Mouse (Mus musculus) olfactory bulb, adult 2 months (tissue): ENCODE measurements around the gene Rabgap1l. TPM values are rescaled to one million over a fixed set of nuclear protein-coding genes. Genes with fewer than 3 reads are reported as not detected.

Experiments
- H3K27ac ChIP-seq: fragments of 200-500 bp; 2 replicates; pipeline ENCODE4 v1.5.1; 2012; ENCODE audit warnings: low read depth, low read length; ENCODE audit not compliant: insufficient read depth
- H3K4me1 ChIP-seq: fragments of 200-500 bp; 2 replicates; pipeline ENCODE4 v1.6.1; 2012; ENCODE audit warnings: low read length; ENCODE audit not compliant: control insufficient read depth, insufficient read depth
- H3K4me3 ChIP-seq: fragments of 200-500 bp; 2 replicates; pipeline ENCODE4 v1.5.1; 2012; ENCODE audit warnings: mild to moderate bottlenecking, low read depth, low read length, moderate library complexity; ENCODE audit not compliant: insufficient read depth
- CTCF ChIP-seq: fragments of 200-500 bp; IDR thresholded peaks from 2 replicates; pipeline ENCODE4 v1.5.1; 2012; ENCODE audit warnings: low read depth, mild to moderate bottlenecking, low read length, moderate library complexity; ENCODE audit not compliant: insufficient read depth
- POLR2A ChIP-seq: fragments of 200-500 bp; IDR thresholded peaks from 2 replicates; pipeline ENCODE4 v1.6.1; 2012; ENCODE audit warnings: mild to moderate bottlenecking, low read depth, low read length, moderate library complexity; ENCODE audit not compliant: insufficient read depth
- WGBS: fragments of 180-500 bp; shearing (Covaris S2); methylation state at CpG from one replicate; pipeline ENCODE4 v1.1.7; 2018; 5-methylcytosine and 5-hydroxymethylcytosine counted together
- polyA plus RNA-seq: library from polyadenylated mRNA; stranded (reverse); fragments of >200 nt; gene quantifications from 2 replicates; pipeline ENCODE4 v1.2.4, GENCODE M21; 2012; ENCODE audit warnings: low replicate concordance; ENCODE audit not compliant: missing spikeins, insufficient read depth, insufficient read length

The Rabgap1l gene
- polyA plus RNA-seq, 1 experiment = 89.2 TPM

DNA sequence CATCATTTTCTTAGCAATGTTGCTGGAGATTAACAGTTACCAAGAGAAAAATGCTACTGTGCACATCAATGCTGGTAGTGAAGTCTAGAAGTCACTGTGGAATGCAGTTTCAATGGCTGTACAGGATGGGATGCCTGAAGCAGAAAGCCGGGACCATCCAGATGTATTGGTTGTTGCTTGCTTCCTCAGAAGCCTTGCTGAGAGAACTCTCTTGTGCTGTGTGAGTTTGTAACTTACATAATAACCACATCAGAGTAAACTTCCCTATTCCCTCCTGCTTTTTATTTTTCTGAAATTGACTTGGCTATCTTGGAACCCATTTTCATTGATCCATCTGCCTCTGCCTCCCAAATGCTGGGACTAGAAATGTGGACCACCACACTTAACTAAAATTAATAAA is 383.9 kb downstream of the Rabgap1l start:
- H3K4me3 ChIP-seq = no peak overlapping the region
- no peaks in the 10 kb centered on the region for H3K4me1 ChIP-seq
- 86% methylated on average over 1 of the region's 1 CpGs for WGBS
- no peak overlapping the region for H3K27ac ChIP-seq
- TF ChIP-seq CTCF (no peak), POLR2A (no peak)

- Histone ChIP-seq H3K27ac (no peak overlapping the region), H3K4me3 (no peak overlapping the region), H3K4me1 (no peaks in the 10 kb centered on the region)
- 72% methylated on average over 4 of the region's 4 CpGs for WGBS
- TF ChIP-seq POLR2A (no peak), CTCF (no peak)
Measured at GRCm38 (mm10) chr1:160408302-160408897, 384.6 kb downstream of the Rabgap1l start.

- TF ChIP-seq POLR2A (no peak), CTCF (no peak)
- no peak overlapping the region for H3K4me3 ChIP-seq
- no peak overlapping the region for H3K27ac ChIP-seq
- H3K4me1 ChIP-seq = no peaks in the 10 kb centered on the region
Measured at GRCm38 (mm10) chr1:160399428-160399827, 393.6 kb downstream of the Rabgap1l start.

DNA sequence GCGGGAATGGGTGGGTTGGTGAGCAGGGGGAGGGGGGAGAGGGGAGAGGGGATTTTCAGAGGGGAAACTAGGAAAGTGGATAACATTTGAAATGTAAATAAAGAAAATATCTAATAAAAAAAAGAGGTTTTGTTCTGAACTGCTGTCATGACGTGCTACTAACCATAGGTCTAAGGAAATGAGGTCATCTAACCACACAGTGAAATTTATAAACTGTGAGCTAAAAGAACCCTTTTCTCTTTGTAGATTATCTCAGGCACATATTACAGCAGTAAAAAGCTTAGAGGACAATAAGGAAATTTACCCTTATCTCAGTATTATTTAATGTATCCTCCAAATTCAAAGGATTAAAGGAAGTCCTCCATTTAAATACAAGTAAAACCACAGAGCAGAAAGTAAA is 396.0 kb downstream of the Rabgap1l start:
- Histone ChIP-seq H3K4me1 (no peaks in the 10 kb centered on the region), H3K27ac (no peak overlapping the region), H3K4me3 (no peak overlapping the region)
- TF ChIP-seq CTCF = no peak
- no peak for TF ChIP-seq POLR2A
- 74% methylated on average over 2 of the region's 2 CpGs for WGBS

DNA sequence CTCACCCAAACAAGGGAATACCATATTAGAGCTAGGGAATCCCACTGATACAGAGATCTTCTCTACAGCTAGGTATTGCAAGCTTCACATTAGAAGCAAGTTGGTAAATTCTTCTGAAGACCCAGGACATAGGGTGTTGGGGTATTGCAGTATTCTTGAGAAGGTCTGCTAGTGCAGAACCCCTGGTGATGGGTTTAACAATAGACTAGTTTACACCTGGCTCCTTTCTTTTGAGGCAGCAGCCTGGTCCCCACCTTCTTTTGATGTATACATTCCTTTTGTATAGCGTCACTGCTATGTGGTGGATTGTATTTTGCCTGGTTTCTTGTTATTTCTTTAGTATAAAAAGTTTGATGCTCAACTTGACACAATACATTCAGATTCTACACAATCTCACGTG is 405.6 kb downstream of the Rabgap1l start:
- Histone ChIP-seq H3K27ac (no peak overlapping the region), H3K4me3 (no peak overlapping the region), H3K4me1 (no peaks in the 10 kb centered on the region)
- 76% methylated on average over 2 of the region's 2 CpGs for WGBS
- no peak for TF ChIP-seq CTCF
- TF ChIP-seq POLR2A = no peak

DNA sequence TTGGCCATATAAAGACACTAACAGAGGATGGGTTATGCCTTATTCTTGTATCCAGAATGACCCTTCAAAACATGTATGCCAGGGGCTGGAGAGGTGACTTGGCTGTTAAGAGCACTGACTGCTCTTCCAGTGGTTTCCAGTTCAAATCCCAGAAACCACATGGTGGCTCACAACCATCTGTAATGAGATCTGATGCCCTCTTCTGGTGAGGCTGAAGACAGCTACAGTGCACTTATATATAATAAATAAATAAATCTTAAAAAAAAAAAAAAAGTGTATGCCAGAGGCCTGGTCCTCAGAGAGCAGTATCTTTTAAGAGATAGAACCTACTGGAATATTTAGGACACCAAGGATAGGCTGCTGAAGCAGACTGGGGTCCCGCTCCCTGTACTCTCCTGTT is 414.6 kb downstream of the Rabgap1l start:
- 97% methylated on average over 1 of the region's 1 CpGs for WGBS
- no peaks in the 10 kb centered on the region for H3K4me1 ChIP-seq
- TF ChIP-seq POLR2A (no peak), CTCF (no peak)
- no peak overlapping the region for H3K4me3 ChIP-seq
- H3K27ac ChIP-seq = no peak overlapping the region

- Histone ChIP-seq H3K27ac (no peak overlapping the region), H3K4me3 (no peak overlapping the region), H3K4me1 (no peaks in the 10 kb centered on the region)
- WGBS = 37% methylated on average over 10 of the region's 10 CpGs
- TF ChIP-seq POLR2A = no peak
- no peak; the same call in 1 of the 2 replicates for TF ChIP-seq CTCF
Measured at GRCm38 (mm10) chr1:160377337-160378336, 415.4 kb downstream of the Rabgap1l start.

- Histone ChIP-seq H3K27ac (no peak overlapping the region), H3K4me1 (no peaks in the 10 kb centered on the region), H3K4me3 (no peak overlapping the region)
- TF ChIP-seq POLR2A (no peak), CTCF (no peak)
Measured at GRCm38 (mm10) chr1:160374490-160374889, 418.5 kb downstream of the Rabgap1l start.

DNA sequence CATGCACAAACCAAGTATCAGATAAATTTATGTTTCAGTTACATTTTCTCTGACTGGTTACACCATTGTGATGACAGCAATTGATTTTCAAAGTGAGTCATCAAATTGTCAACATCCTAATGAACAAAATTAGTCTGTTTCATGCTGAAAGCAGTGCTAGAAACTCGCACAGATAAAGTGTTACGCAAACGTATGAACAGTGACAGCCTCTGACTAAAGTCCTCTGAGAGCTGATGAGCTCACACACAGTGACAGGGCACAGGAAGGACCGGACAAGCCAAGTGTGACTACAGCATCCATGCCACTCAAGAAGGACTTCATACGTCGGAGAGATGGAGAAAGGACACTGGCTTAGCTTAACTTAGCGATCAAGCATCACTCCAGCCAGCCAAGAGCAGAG is 419.7 kb downstream of the Rabgap1l start:
- no peak overlapping the region for H3K27ac ChIP-seq
- no peaks in the 10 kb centered on the region for H3K4me1 ChIP-seq
- 85% methylated on average over 7 of the region's 7 CpGs for WGBS
- TF ChIP-seq CTCF (no peak), POLR2A (no peak)
- no peak overlapping the region for H3K4me3 ChIP-seq
